Mouse (Mus musculus): ENCODE measurements at regions not wholly inside any gene's neighbourhood (a gene's known extent, or its start where the extent isn't known, plus 50 kb on each side); places are given as distances from the start of the nearest gene placed in this dataset.

DNA sequence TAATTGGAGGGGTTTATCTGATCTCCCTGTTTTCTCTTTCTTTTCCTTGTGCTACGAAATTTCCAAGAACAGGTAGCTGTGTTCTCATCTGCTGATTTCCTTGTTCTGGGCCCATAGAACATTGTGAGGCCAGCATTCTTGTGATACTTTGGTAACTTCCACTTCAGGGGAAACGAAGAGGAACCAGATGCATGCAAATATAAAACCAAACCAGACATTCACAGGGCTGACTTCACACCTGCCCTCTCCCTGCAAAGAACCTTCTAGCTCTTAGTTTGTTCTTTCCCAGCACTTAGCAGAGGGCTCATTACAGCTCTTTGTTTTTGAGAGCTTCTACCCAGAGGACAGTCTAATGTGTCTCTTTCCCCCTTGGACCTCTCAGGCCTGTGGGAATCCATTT is 94.3 kb downstream of the Klf5 start:
- DNase-seq (no peak), ATAC-seq (no peak)
- no peak for TF ChIP-seq EP300 (IDR thresholded peaks at IDR 0.05; ENCODE audit: low read depth)
- TF ChIP-seq CTCF (IDR thresholded peaks at IDR 0.05; ENCODE audit: low read depth) = no peak
- WGBS (ENCODE audit: insufficient replicate concordance) = 58% methylated on average over 2 of the region's 2 CpGs
- no peak overlapping the region for H3K9ac ChIP-seq (replicated peaks)
- no peaks in the 10 kb centered on the region for H3K36me3 ChIP-seq (replicated peaks; ENCODE audit: insufficient read depth, low read length)
- no peaks in the 10 kb centered on the region for H3K4me1 ChIP-seq (ENCODE audit: insufficient read depth)
- no peak overlapping the region for H3K4me2 ChIP-seq (ENCODE audit: low read depth, low read length)
- H3K27ac ChIP-seq (ENCODE audit: low read depth) = no peak overlapping the region
- no peak overlapping the region for H3K4me3 ChIP-seq (ENCODE audit: low read depth, low read length)
- H3K27me3 ChIP-seq (ENCODE audit: insufficient read depth, low read length) = no peaks in the 10 kb centered on the region
- H3K9me3 ChIP-seq (ENCODE audit: low read length) = no peaks in the 10 kb centered on the region

DNA sequence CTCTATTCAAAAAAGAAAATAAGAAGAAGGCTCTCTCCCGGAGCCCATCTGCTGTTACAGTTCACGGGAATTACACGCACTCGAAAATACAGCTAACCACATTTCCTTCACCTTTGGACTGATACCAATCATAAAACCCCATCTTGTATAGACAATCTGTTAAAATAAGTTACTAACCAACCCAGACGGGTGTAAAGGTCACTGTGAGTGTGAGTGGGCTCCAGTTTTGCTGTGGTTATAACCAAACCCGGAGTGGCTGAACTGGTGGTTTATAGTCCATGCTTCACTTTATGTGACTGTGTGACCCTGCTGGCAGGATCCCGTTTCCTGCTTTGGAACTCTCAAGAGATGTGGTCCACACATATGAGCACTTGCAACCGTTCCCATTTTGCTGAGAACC is 95.1 kb downstream of the Klf5 start:
- TF ChIP-seq EP300 (IDR thresholded peaks at IDR 0.05; ENCODE audit: low read depth) = no peak
- TF ChIP-seq CTCF (IDR thresholded peaks at IDR 0.05; ENCODE audit: low read depth) = no peak
- no peak for DNase-seq
- no peaks in the 10 kb centered on the region for H3K27me3 ChIP-seq (ENCODE audit: insufficient read depth, low read length)
- 64% methylated on average over 8 of the region's 8 CpGs for WGBS (ENCODE audit: insufficient replicate concordance)
- H3K27ac ChIP-seq (ENCODE audit: low read depth) = no peak overlapping the region
- no peak overlapping the region for H3K9ac ChIP-seq (replicated peaks)
- H3K4me1 ChIP-seq (ENCODE audit: insufficient read depth) = no peaks in the 10 kb centered on the region
- no peak overlapping the region for H3K4me2 ChIP-seq (ENCODE audit: low read depth, low read length)
- H3K4me3 ChIP-seq (ENCODE audit: low read depth, low read length) = no peak overlapping the region
- no peaks in the 10 kb centered on the region for H3K9me3 ChIP-seq (ENCODE audit: low read length)
- ATAC-seq = no peak
- no peaks in the 10 kb centered on the region for H3K36me3 ChIP-seq (replicated peaks; ENCODE audit: insufficient read depth, low read length)

DNA sequence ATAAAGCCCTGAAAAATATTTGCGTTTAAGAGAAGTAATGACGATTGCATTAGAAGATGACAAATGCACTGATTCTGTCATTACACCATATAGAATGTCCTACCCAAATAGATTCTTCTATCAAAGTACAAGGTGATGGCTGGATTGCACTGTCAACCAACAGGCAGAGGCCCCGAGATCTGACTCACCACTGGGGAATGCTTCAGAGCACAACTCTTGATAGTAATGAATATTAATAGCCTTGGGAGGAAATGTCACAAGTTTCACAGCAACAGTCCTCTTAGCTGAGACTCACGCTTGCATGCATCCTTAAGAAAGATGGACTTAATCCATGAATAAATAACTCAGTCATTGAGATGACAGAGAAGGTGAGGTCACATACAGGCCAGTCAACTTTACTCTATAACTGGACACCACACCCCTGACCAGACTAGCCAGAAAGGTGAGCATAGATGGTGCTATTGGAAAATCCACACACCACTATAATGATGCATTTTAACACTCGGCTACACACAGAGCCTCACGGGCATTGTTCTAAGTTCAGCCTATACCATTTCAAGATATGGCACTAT is 104.8 kb downstream of the Klf5 start:
- Histone ChIP-seq H3K27ac (ENCODE audit: low read depth) (no peak overlapping the region), H3K4me3 (ENCODE audit: low read depth, low read length) (no peak overlapping the region), H3K4me2 (ENCODE audit: low read depth, low read length) (no peak overlapping the region), H3K9me3 (ENCODE audit: low read length) (no peaks in the 10 kb centered on the region), H3K27me3 (ENCODE audit: insufficient read depth, low read length) (no peaks in the 10 kb centered on the region), H3K4me1 (ENCODE audit: insufficient read depth) (no peaks in the 10 kb centered on the region), H3K9ac (replicated peaks) (no peak overlapping the region), H3K36me3 (replicated peaks; ENCODE audit: insufficient read depth, low read length) (no peaks in the 10 kb centered on the region)
- TF ChIP-seq CTCF (IDR thresholded peaks at IDR 0.05; ENCODE audit: low read depth) (no peak), EP300 (IDR thresholded peaks at IDR 0.05; ENCODE audit: low read depth) (no peak)
- no peak for ATAC-seq
- WGBS (ENCODE audit: insufficient replicate concordance) = 78% methylated on average over 6 of the region's 6 CpGs
- DNase-seq = no peak

DNA sequence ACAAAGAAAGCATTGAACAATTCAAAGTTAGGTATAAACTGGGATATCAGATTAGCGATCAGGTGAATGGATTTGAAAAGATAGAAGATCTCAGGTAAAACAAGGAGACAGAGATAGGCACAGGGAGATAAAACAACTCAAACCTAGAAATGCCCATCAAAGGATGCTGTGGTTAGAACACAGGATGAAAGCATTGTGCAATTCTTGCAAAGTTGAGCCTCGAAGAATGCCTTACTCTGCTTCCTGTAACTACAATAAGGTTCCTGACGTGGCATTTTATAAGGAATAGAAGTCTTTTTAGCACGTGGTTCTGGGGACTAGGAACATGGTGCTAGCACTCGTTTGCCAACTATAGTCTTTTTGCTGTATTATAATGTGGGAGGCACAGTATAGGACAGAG is 106.7 kb downstream of the Klf5 start:
- no peak for TF ChIP-seq EP300 (IDR thresholded peaks at IDR 0.05; ENCODE audit: low read depth)
- TF ChIP-seq CTCF (IDR thresholded peaks at IDR 0.05; ENCODE audit: low read depth) = no peak
- ATAC-seq (no peak), DNase-seq (no peak)
- H3K9me3 ChIP-seq (ENCODE audit: low read length) = no peaks in the 10 kb centered on the region
- no peaks in the 10 kb centered on the region for H3K36me3 ChIP-seq (replicated peaks; ENCODE audit: insufficient read depth, low read length)
- no peak overlapping the region for H3K4me2 ChIP-seq (ENCODE audit: low read depth, low read length)
- WGBS (ENCODE audit: insufficient replicate concordance) = 45% methylated on average over 5 of the region's 5 CpGs
- no peaks in the 10 kb centered on the region for H3K4me1 ChIP-seq (ENCODE audit: insufficient read depth)
- H3K9ac ChIP-seq (replicated peaks) = no peak overlapping the region
- H3K4me3 ChIP-seq (ENCODE audit: low read depth, low read length) = no peak overlapping the region
- H3K27ac ChIP-seq (ENCODE audit: low read depth) = no peak overlapping the region
- H3K27me3 ChIP-seq (ENCODE audit: insufficient read depth, low read length) = no peaks in the 10 kb centered on the region

DNA sequence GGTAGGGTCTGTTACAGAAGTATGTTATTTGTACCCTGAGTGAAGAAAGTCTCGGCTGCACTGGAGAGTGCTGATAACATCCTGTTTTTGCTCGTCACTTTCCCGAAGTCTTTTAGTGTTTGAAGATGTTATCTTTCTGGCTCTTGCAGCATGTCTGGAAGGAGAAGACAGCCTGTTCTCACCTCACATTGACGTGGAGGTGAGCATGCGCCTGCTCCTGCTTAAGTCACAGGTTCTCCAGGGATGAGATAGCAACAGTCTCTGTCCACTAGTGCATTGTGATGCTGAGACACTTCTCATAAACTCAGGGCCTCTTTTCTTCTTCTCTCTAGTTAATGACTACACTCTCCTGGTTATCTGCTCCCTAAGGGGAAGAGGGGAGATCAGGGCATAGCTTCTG is 113.3 kb downstream of the Klf5 start:
- 29% methylated on average over 5 of the region's 5 CpGs for WGBS (ENCODE audit: insufficient replicate concordance)
- Histone ChIP-seq H3K27me3 (ENCODE audit: insufficient read depth, low read length) (no peaks in the 10 kb centered on the region), H3K4me3 (ENCODE audit: low read depth, low read length) (no peak overlapping the region), H3K27ac (ENCODE audit: low read depth) (no peak overlapping the region), H3K9ac (replicated peaks) (no peak overlapping the region), H3K9me3 (ENCODE audit: low read length) (no peaks in the 10 kb centered on the region), H3K4me2 (ENCODE audit: low read depth, low read length) (no peak overlapping the region), H3K36me3 (replicated peaks; ENCODE audit: insufficient read depth, low read length) (no peaks in the 10 kb centered on the region), H3K4me1 (ENCODE audit: insufficient read depth) (no peaks in the 10 kb centered on the region)
- DNase-seq (no peak), ATAC-seq (no peak)
- TF ChIP-seq CTCF (IDR thresholded peaks at IDR 0.05; ENCODE audit: low read depth) (no peak), EP300 (IDR thresholded peaks at IDR 0.05; ENCODE audit: low read depth) (no peak)

DNA sequence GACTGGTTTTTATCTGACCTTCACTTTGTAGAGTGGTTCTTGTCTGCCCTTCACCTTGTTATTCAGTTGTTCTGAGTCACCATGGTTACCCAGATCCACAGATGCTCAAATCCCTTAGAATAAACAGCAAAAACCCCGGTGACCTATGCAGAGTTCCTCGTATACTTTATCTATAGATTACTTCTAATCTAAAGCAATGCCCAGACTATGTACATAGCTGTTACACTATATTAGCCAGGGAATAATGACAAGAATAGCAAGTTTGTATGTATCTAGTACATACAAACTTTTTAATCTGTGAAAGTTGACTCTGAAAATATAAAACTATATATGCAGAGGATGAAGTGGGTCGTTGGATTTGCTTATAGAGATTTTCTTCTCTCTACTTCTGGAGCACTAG is 117.7 kb downstream of the Klf5 start:
- H3K4me1 ChIP-seq (ENCODE audit: insufficient read depth) = no peaks in the 10 kb centered on the region
- ATAC-seq (no peak), DNase-seq (no peak)
- TF ChIP-seq CTCF (IDR thresholded peaks at IDR 0.05; ENCODE audit: low read depth) (no peak), EP300 (IDR thresholded peaks at IDR 0.05; ENCODE audit: low read depth) (no peak)
- no peak overlapping the region for H3K27ac ChIP-seq (ENCODE audit: low read depth)
- H3K4me3 ChIP-seq (ENCODE audit: low read depth, low read length) = no peak overlapping the region
- no peak overlapping the region for H3K4me2 ChIP-seq (ENCODE audit: low read depth, low read length)
- H3K27me3 ChIP-seq (ENCODE audit: insufficient read depth, low read length) = no peaks in the 10 kb centered on the region
- WGBS (ENCODE audit: insufficient replicate concordance) = 61% methylated on average over 3 of the region's 3 CpGs
- H3K36me3 ChIP-seq (replicated peaks; ENCODE audit: insufficient read depth, low read length) = no peaks in the 10 kb centered on the region
- H3K9ac ChIP-seq (replicated peaks) = no peak overlapping the region
- no peaks in the 10 kb centered on the region for H3K9me3 ChIP-seq (ENCODE audit: low read length)

DNA sequence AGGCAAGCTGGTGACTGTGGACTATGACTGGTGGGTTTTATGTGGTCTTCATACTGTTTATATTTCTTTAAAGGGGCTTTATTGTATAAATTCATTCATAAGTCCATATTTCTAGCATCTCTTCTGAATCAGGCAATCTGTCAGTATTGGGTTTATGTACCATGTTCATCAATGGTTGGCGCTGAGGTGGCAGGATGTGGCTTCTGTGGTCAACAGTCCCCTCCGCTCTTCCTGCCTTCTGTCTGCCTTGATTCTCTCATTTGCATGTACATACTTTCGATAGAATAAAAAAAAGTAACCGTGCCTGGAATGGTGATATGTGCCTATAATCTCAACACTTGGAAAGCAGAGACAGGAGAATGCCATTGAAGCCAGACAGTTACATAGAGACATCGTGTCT is 120.5 kb downstream of the Klf5 start:
- Histone ChIP-seq H3K9me3 (ENCODE audit: low read length) (no peaks in the 10 kb centered on the region), H3K4me1 (ENCODE audit: insufficient read depth) (no peaks in the 10 kb centered on the region), H3K36me3 (replicated peaks; ENCODE audit: insufficient read depth, low read length) (no peaks in the 10 kb centered on the region), H3K4me3 (ENCODE audit: low read depth, low read length) (no peak overlapping the region), H3K4me2 (ENCODE audit: low read depth, low read length) (no peak overlapping the region), H3K9ac (replicated peaks) (no peak overlapping the region), H3K27ac (ENCODE audit: low read depth) (no peak overlapping the region), H3K27me3 (ENCODE audit: insufficient read depth, low read length) (no peaks in the 10 kb centered on the region)
- ATAC-seq (no peak), DNase-seq (no peak)
- WGBS (ENCODE audit: insufficient replicate concordance) = 59% methylated on average over 5 of the region's 5 CpGs
- no peak for TF ChIP-seq CTCF (IDR thresholded peaks at IDR 0.05; ENCODE audit: low read depth)
- TF ChIP-seq EP300 (IDR thresholded peaks at IDR 0.05; ENCODE audit: low read depth) = no peak

All from liver, postnatal 0 days (tissue).